Mouse (Mus musculus) cortical plate, adult 2 months (tissue): ENCODE results near the gene Ccdc136. TPM values are rescaled to one million over a fixed set of nuclear protein-coding genes. Genes with fewer than 3 reads are reported as not detected.
A peak's percentile ranks its signal among the peaks of the same experiment; 100 is the strongest.

Source experiments
- H3K27ac ChIP-seq: fragments of 200-500 bp; 2 replicates; pipeline ENCODE4 v1.5.1; 2012; ENCODE audit warnings: low read length, control low read depth, inconsistent platforms; ENCODE audit not compliant: insufficient read depth
- H3K4me1 ChIP-seq: fragments of 200-500 bp; 2 replicates; pipeline ENCODE4 v1.6.1; 2011; ENCODE audit warnings: low read length; ENCODE audit not compliant: control insufficient read depth, insufficient read depth
- H3K4me3 ChIP-seq: fragments of 200-500 bp; 2 replicates; pipeline ENCODE4 v1.5.1; 2011; ENCODE audit warnings: mild to moderate bottlenecking, low read length, control low read depth; ENCODE audit not compliant: insufficient read depth
- CTCF ChIP-seq: fragments of 200-500 bp; IDR thresholded peaks from 2 replicates; pipeline ENCODE4 v1.5.1; 2011; ENCODE audit warnings: mild to moderate bottlenecking, control low read depth, low read length; ENCODE audit not compliant: insufficient read depth; ENCODE audit errors: extremely low read depth
- POLR2A ChIP-seq: fragments of 200-500 bp; IDR thresholded peaks from 2 replicates; pipeline ENCODE4 v1.6.1; 2011; ENCODE audit warnings: mild to moderate bottlenecking, low read length, control low read depth; ENCODE audit not compliant: insufficient read depth; ENCODE audit errors: extremely low read depth
- polyA plus RNA-seq: library from polyadenylated mRNA; depleted of rRNA; stranded (reverse); fragments of >200 nt; gene quantifications from 2 replicates; pipeline ENCODE4 v1.2.3, GENCODE M21; 2012

The Ccdc136 gene
- polyA plus RNA-seq, 1 experiment, result 148 TPM

- no peaks in the 10 kb centered on the region for H3K4me1 ChIP-seq
- no peak overlapping the region for H3K27ac ChIP-seq
- TF ChIP-seq POLR2A, result no peak
- TF ChIP-seq CTCF, result no peak
- peak overlapping the region; percentile 23; the same call in 1 of the 2 replicates for H3K4me3 ChIP-seq
These were observed 38.0 kb downstream of the Ccdc136 start for GRCm38 (mm10) chr6:29433804-29434795.

- TF ChIP-seq CTCF, result no peak
- no peak for TF ChIP-seq POLR2A
- no peak overlapping the region for H3K27ac ChIP-seq
- no peak overlapping the region for H3K4me3 ChIP-seq
- no peaks in the 10 kb centered on the region for H3K4me1 ChIP-seq
These were observed 39.0 kb downstream of the Ccdc136 start for GRCm38 (mm10) chr6:29434911-29435691.

GRCm38 (mm10) chr6:29435940-29436451 lies 39.9 kb downstream of the Ccdc136 start:
- Histone ChIP-seq H3K27ac (no peak overlapping the region), H3K4me1 (no peaks in the 10 kb centered on the region), H3K4me3 (no peak overlapping the region)
- TF ChIP-seq CTCF, result no peak
- no peak for TF ChIP-seq POLR2A

- Histone ChIP-seq H3K27ac (no peak overlapping the region), H3K4me3 (no peak overlapping the region), H3K4me1 (no peaks in the 10 kb centered on the region)
- TF ChIP-seq CTCF (no peak), POLR2A (no peak)
These were observed 40.4 kb downstream of the Ccdc136 start for GRCm38 (mm10) chr6:29436461-29436934.

GRCm38 (mm10) chr6:29439251-29439650 lies 43.1 kb downstream of the Ccdc136 start:
- no peak overlapping the region for H3K4me3 ChIP-seq
- TF ChIP-seq CTCF (no peak), POLR2A (no peak)
- H3K4me1 ChIP-seq, result no peaks in the 10 kb centered on the region
- H3K27ac ChIP-seq, result no peak overlapping the region

GRCm38 (mm10) chr6:29439789-29440188 lies 43.7 kb downstream of the Ccdc136 start:
- no peaks in the 10 kb centered on the region for H3K4me1 ChIP-seq
- no peak for TF ChIP-seq POLR2A
- TF ChIP-seq CTCF, result no peak
- no peak overlapping the region for H3K4me3 ChIP-seq
- H3K27ac ChIP-seq, result no peak overlapping the region

GRCm38 (mm10) chr6:29444773-29445172 lies 48.7 kb downstream of the Ccdc136 start:
- Histone ChIP-seq H3K4me1 (no peaks in the 10 kb centered on the region), H3K4me3 (no peak overlapping the region), H3K27ac (no peak overlapping the region)
- TF ChIP-seq POLR2A, result no peak
- TF ChIP-seq CTCF, result peak; percentile 56

- H3K4me3 ChIP-seq, result no peak overlapping the region
- TF ChIP-seq POLR2A, result no peak
- no peak for TF ChIP-seq CTCF
- no peaks in the 10 kb centered on the region for H3K4me1 ChIP-seq
- no peak overlapping the region for H3K27ac ChIP-seq
These were observed 49.2 kb downstream of the Ccdc136 start for GRCm38 (mm10) chr6:29445354-29445753.

- H3K4me3 ChIP-seq, result no peak overlapping the region
- TF ChIP-seq CTCF, result no peak
- TF ChIP-seq POLR2A, result no peak
- H3K4me1 ChIP-seq, result no peaks in the 10 kb centered on the region
- H3K27ac ChIP-seq, result no peak overlapping the region
These were observed 53.7 kb downstream of the Ccdc136 start for GRCm38 (mm10) chr6:29449858-29450257.
